Mouse (Mus musculus): ENCODE data around the gene Cyp2w1.

GRCm38 (mm10) chr5:139314941-139315642, 37.3 kb upstream of the Cyp2w1 start:
- no peak for TF ChIP-seq CTCF (IDR thresholded peaks at IDR 0.05)
- TF ChIP-seq POLR2A (IDR thresholded peaks at IDR 0.05; ENCODE audit: insufficient read depth, low read depth, low read length): no peak
- no peak for TF ChIP-seq EP300 (IDR thresholded peaks at IDR 0.05; ENCODE audit: insufficient read depth, low read depth, low read length)

Measured in heart, adult 2 months (tissue).